Mouse (Mus musculus) hindbrain, postnatal 0 days (tissue): Measurements from ENCODE around the gene Il4i1. TPM values are rescaled to one million over a fixed set of nuclear protein-coding genes. Genes with fewer than 3 reads are reported as not detected.

Experiments used
- ATAC-seq: fragments of 200-750 bp; cut with Nextera tagmentation; 2 replicates; pipeline ENCODE4 v1.8.0; 2017; ENCODE audit warnings: mild to moderate bottlenecking, moderate TSS enrichment, moderate library complexity
- DNase-seq: peaks from one replicate; pipeline ENCODE4 v3.0.0-alpha.2; 2015; ENCODE audit warnings: low spot score
- H3K27ac ChIP-seq: fragments of 300-500 bp; sonication (generic); 2 replicates; pipeline ENCODE4 v1.5.1; 2014; ENCODE audit warnings: mild to moderate bottlenecking
- H3K27me3 ChIP-seq: fragments of 300-500 bp; sonication (generic); 2 replicates; pipeline ENCODE4 v1.6.1; 2014; ENCODE audit warnings: low read length, mixed read lengths; ENCODE audit not compliant: insufficient read depth
- H3K36me3 ChIP-seq: fragments of 300-500 bp; sonication (generic); 2 replicates; pipeline ENCODE4 v1.6.1; 2014; ENCODE audit warnings: low read length, mixed read lengths; ENCODE audit not compliant: insufficient read depth
- H3K4me1 ChIP-seq: fragments of 300-500 bp; sonication (generic); 2 replicates; pipeline ENCODE4 v1.6.1; 2014; ENCODE audit warnings: antibody characterized with exemption, low read length, mixed read lengths; ENCODE audit not compliant: insufficient read depth
- H3K4me2 ChIP-seq: fragments of 300-500 bp; sonication (generic); 2 replicates; pipeline ENCODE4 v1.6.1; 2014; ENCODE audit warnings: low read depth, mild to moderate bottlenecking, low read length, moderate library complexity, mixed read lengths
- H3K4me3 ChIP-seq: fragments of 300-500 bp; sonication (generic); 2 replicates; pipeline ENCODE4 v1.5.1; 2014; ENCODE audit warnings: low read length
- H3K9ac ChIP-seq: fragments of 300-500 bp; sonication (generic); replicated peaks from 2 replicates; pipeline ENCODE4 v1.6.1; 2014; ENCODE audit warnings: mild to moderate bottlenecking, low read length, moderate library complexity, mixed read lengths
- H3K9me3 ChIP-seq: fragments of 300-500 bp; sonication (generic); 2 replicates; pipeline ENCODE4 v1.6.1; 2016; ENCODE audit warnings: low read length, mixed read lengths
- CTCF ChIP-seq: IDR thresholded peaks from 2 replicates; pipeline ENCODE4 v1.5.1; 2016; ENCODE audit warnings: antibody characterized with exemption, control low read depth, low read depth
- WGBS: fragments of 180-500 bp; shearing (Covaris S2); extraction: QIAGEN DNeasy Blood & Tissue Kit; methylation state at CpG from one replicate; pipeline ENCODE4 v1.1.7; 2014; 5-methylcytosine and 5-hydroxymethylcytosine counted together
- polyA plus RNA-seq: library from polyadenylated mRNA; unstranded; fragments of >200 nt; fragmentation: Nextera tagmentation; extraction: Ambion mirVana; gene quantifications from 2 replicates; pipeline ENCODE4 v1.2.1, GENCODE M21; 2015
- total RNA-seq: library from RNA; depleted of rRNA; stranded (reverse); fragments of >200 nt; gene quantifications from 2 replicates; pipeline ENCODE4 v1.2.3, GENCODE M21; 2014

Il4i1 gene
- total and polyA plus RNA-seq, 2 experiments from 2014 or later: 0.47 to 0.58 TPM

GRCm38 (mm10) chr7:44824872-44825271 lies 8.7 kb downstream of the Il4i1 start:
- ATAC-seq (peak; percentile 70; the same call in 1 of the 2 replicates), DNase-seq (peak; percentile 90)
- peaks cover 13% of the 10 kb centered on the region for H3K36me3 ChIP-seq
- no peak overlapping the region for H3K27ac ChIP-seq
- H3K4me3 ChIP-seq: no peak overlapping the region
- WGBS: 20% methylated on average over 3 of the region's 3 CpGs
- no peak overlapping the region for H3K4me2 ChIP-seq
- no peaks in the 10 kb centered on the region; the same call in 1 of the 2 replicates for H3K4me1 ChIP-seq
- peak; percentile 95 for TF ChIP-seq CTCF
- H3K9me3 ChIP-seq: no peaks in the 10 kb centered on the region
- H3K9ac ChIP-seq: no peak overlapping the region
- no peaks in the 10 kb centered on the region for H3K27me3 ChIP-seq

- ATAC-seq (no peak), DNase-seq (no peak)
- WGBS: 85% methylated on average over 3 of the region's 3 CpGs
Measured at GRCm38 (mm10) chr7:44826771-44827170, 10.6 kb downstream of the Il4i1 start.

GRCm38 (mm10) chr7:44828706-44829105 lies 12.5 kb downstream of the Il4i1 start:
- H3K4me2 ChIP-seq: no peak overlapping the region
- H3K27me3 ChIP-seq: no peaks in the 10 kb centered on the region
- H3K27ac ChIP-seq: no peak overlapping the region
- DNase-seq (no peak), ATAC-seq (no peak)
- WGBS: 84% methylated on average over 5 of the region's 5 CpGs
- H3K9ac ChIP-seq: no peak overlapping the region
- peaks cover 35% of the 10 kb centered on the region for H3K36me3 ChIP-seq
- no peak overlapping the region for H3K4me3 ChIP-seq
- H3K9me3 ChIP-seq: no peaks in the 10 kb centered on the region
- no peaks in the 10 kb centered on the region for H3K4me1 ChIP-seq
- TF ChIP-seq CTCF: no peak

More at GRCm38 (mm10) chr7:44826771-44827170, 10.6 kb downstream of the Il4i1 start:
- Histone ChIP-seq H3K27ac (no peak overlapping the region), H3K9me3 (no peaks in the 10 kb centered on the region), H3K4me1 (no peaks in the 10 kb centered on the region), H3K4me2 (no peak overlapping the region), H3K27me3 (no peaks in the 10 kb centered on the region), H3K9ac (no peak overlapping the region), H3K36me3 (peaks cover 30% of the 10 kb centered on the region), H3K4me3 (no peak overlapping the region)
- TF ChIP-seq CTCF: no peak

GRCm38 (mm10) chr7:44832763-44833162 lies 16.6 kb downstream of the Il4i1 start:
- no peaks in the 10 kb centered on the region for H3K4me1 ChIP-seq
- ATAC-seq (no peak), DNase-seq (no peak)
- no peak for TF ChIP-seq CTCF
- no peak overlapping the region for H3K4me3 ChIP-seq
- H3K36me3 ChIP-seq: peaks cover 35% of the 10 kb centered on the region
- H3K9me3 ChIP-seq: no peaks in the 10 kb centered on the region
- WGBS: 80% methylated on average over 4 of the region's 4 CpGs
- H3K27ac ChIP-seq: no peak overlapping the region
- no peaks in the 10 kb centered on the region for H3K27me3 ChIP-seq
- no peak overlapping the region for H3K9ac ChIP-seq
- H3K4me2 ChIP-seq: no peak overlapping the region

GRCm38 (mm10) chr7:44835373-44836015 lies 19.3 kb downstream of the Il4i1 start:
- Histone ChIP-seq H3K9me3 (no peaks in the 10 kb centered on the region), H3K36me3 (peaks cover 16% of the 10 kb centered on the region), H3K4me2 (no peak overlapping the region), H3K4me3 (no peak overlapping the region), H3K4me1 (peaks cover 9% of the 10 kb centered on the region; the same call in 1 of the 2 replicates), H3K9ac (no peak overlapping the region), H3K27ac (no peak overlapping the region), H3K27me3 (no peaks in the 10 kb centered on the region)
- ATAC-seq (no peak), DNase-seq (no peak)
- 79% methylated on average over 1 of the region's 1 CpGs for WGBS
- TF ChIP-seq CTCF: no peak

GRCm38 (mm10) chr7:44836016-44836404 lies 19.8 kb downstream of the Il4i1 start:
- Histone ChIP-seq H3K36me3 (peaks cover 11% of the 10 kb centered on the region; the same call in 1 of the 2 replicates), H3K4me2 (no peak overlapping the region), H3K4me1 (peaks cover 9% of the 10 kb centered on the region; the same call in 1 of the 2 replicates), H3K9ac (no peak overlapping the region), H3K9me3 (no peaks in the 10 kb centered on the region), H3K27ac (no peak overlapping the region), H3K27me3 (no peaks in the 10 kb centered on the region), H3K4me3 (no peak overlapping the region)
- no peak for DNase-seq
- WGBS: 59% methylated on average over 3 of the region's 3 CpGs
- TF ChIP-seq CTCF: no peak
- ATAC-seq: no peak

- WGBS: 84% methylated on average over 9 of the region's 9 CpGs
- no peak for ATAC-seq
- H3K27ac ChIP-seq: no peak overlapping the region
- peaks cover 9% of the 10 kb centered on the region; the same call in 1 of the 2 replicates for H3K4me1 ChIP-seq
- no peak overlapping the region for H3K4me3 ChIP-seq
- no peak for TF ChIP-seq CTCF
- H3K9ac ChIP-seq: no peak overlapping the region
- no peaks in the 10 kb centered on the region for H3K9me3 ChIP-seq
- DNase-seq: no peak
- no peak overlapping the region for H3K4me2 ChIP-seq
- H3K36me3 ChIP-seq: peaks cover 8% of the 10 kb centered on the region; the same call in 1 of the 2 replicates
- H3K27me3 ChIP-seq: no peaks in the 10 kb centered on the region
Measured at GRCm38 (mm10) chr7:44836423-44837053, 20.4 kb downstream of the Il4i1 start.
